Mouse (Mus musculus) lung, postnatal 25 days (tissue): ENCODE measurements around the gene Zfyve28.
A peak's percentile ranks its signal among the peaks of the same experiment; 100 is the strongest.

Experiments used
- DNase-seq: peaks from one replicate; pipeline ENCODE4 v3.0.0; 2022; ENCODE audit warnings: low spot score

Gene Zfyve28

GRCm38 (mm10) chr5:34286516-34286915 is 1.7 kb downstream of the Zfyve28 start:
- DNase-seq, result no peak

GRCm38 (mm10) chr5:34285285-34285684 is 3.0 kb downstream of the Zfyve28 start:
- DNase-seq, result no peak

GRCm38 (mm10) chr5:34284156-34284750 is 4.0 kb downstream of the Zfyve28 start:
- no peak for DNase-seq

DNA sequence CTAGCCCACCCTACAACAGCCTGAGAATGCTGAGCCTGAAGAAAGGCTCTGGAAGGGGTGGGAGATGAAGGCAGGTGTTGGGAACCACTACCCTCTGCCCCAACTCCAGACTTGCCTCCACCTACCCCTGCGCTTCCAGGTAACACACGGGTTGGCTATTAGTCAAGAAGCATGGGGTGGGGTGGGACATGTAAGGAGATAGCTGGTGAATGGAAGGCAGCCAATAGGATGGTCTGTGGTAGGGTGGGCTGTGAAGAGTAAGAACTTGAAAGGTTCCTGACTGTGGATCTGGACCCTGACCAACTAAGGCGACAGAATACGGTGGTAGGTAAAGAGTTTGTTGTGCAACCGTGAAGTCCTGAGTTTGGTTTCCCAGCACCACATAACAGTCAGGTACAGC is 4.9 kb downstream of the Zfyve28 start:
- DNase-seq, result no peak

DNA sequence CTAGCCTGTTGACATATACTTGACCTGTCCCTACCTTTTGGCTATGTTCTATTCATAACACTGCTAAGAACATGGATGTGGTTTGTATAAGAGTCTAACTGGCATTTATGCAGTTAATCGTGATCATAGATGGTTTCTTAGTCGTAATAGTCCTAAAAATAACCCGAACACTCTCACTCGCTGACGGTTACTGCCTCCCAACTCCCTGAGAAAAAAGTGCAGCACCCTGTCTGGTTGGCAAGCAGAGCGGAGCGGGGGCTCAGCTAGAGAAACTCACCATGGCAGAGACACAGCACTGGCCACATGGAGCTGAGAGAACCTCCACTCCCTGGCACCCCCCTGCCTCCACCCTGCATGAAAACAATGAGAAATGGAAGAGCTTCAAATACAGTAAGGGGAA is 7.3 kb downstream of the Zfyve28 start:
- DNase-seq, result no peak

- no peak for DNase-seq
Observed at GRCm38 (mm10) chr5:34279214-34279613, 9.0 kb downstream of the Zfyve28 start.

DNA sequence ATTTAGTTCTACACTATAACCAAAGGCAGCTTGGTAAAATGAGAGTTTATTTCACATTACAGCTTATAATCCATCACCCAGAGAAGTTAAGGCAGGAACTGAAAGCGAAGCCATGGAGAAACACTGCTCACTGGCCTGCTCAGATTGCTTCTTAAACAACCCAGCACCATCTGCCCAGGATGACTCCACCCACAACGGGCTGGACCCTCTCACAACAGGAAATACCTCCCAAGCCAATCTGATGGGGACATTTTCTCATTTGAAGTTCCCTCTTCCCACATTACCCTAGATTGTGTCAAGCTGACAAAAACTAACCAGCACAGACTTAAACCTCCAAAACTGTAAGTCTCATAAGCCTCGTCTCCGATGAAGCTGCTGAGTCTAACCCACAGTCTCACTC is 10.2 kb downstream of the Zfyve28 start:
- DNase-seq, result no peak

- DNase-seq, result no peak
Observed at GRCm38 (mm10) chr5:34276746-34277145, 11.5 kb downstream of the Zfyve28 start.

GRCm38 (mm10) chr5:34276191-34276590 is 12.1 kb downstream of the Zfyve28 start:
- no peak for DNase-seq

DNA sequence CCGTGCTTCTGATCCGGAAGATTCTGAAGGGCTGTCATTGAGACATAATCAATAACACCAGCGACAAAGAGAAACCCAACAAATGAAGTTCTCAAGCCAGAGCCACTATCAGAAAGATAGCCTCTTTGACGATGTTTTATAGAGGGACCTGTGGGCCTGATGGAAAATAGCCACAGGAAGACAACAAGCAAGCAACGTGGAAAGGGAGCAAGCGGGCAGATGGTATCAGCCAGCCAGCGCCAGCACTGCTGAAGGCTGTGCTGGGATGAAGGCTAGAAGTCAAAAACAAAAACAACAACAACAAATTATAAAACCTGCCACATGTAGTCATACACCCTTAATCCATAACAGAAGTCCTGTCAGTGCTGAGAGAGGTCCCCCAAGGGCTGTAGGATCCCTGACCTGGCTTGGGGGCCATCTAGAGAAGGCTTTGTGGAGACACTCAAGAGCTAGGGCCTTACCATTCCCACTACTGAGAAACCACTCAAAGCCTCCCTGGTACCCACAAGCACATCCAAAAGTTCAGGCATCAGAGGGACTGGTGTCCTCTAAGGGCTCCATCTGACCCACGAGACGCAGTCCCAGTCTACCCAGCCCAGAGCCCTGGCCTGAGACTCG is 13.5 kb downstream of the Zfyve28 start:
- no peak for DNase-seq

DNA sequence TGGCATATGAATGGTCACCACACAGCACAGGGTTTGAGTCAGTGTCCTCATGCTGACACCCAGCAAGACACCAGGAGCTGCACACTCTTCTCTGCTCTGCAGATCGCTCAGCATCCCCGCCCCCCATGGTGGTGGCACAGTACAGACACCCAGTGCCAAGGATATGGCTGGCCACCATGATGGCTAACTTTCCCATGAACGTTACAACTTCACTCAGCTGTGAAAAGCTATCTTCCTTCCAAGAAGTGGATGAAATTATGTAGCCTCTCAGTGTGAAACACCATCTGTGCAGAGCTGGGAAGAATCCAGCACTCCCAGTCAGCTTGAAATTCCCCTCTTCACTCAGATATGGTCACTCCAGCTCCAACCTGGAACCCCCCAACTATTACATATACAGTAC is 14.0 kb downstream of the Zfyve28 start:
- no peak for DNase-seq

- no peak for DNase-seq
Observed at GRCm38 (mm10) chr5:34273251-34273681, 15.0 kb downstream of the Zfyve28 start.

- DNase-seq, result peak; percentile 28
Observed at GRCm38 (mm10) chr5:34271743-34272142, 16.5 kb downstream of the Zfyve28 start.

- DNase-seq, result no peak
Observed at GRCm38 (mm10) chr5:34269921-34270465, 18.3 kb downstream of the Zfyve28 start.

DNA sequence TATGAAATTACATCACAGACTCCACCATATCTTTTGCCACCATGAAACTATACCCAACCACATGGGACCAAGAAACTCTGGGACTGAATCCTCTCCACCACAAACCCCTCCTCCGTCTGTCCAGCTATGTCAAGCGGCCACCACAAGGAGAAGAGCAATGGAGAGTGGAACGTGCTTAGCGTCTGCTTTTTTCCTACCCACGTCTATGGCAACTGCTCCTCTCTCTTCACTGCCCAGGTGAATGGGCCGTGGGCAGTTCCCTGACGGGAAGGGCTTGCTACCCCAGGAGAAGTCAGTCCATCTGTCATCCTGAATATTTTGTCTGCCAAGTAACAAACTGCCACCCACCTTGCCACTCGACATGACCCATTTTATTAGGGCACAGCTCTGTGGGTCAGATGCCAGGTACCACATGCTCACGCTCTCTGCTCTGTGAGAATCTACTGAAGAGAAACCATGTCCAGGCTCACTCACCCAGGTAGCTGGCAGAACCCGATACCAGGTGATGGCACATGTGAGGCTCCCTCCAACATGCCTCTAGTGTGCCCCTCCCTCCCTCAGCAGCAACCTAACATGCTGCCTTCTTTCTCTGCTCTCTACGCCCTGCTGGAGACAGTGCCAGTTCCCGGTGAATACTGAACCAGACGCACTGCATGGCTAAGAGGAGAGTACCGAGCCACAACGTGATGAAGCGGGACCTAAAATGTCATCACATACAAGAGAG is 18.9 kb downstream of the Zfyve28 start:
- DNase-seq, result no peak

DNA sequence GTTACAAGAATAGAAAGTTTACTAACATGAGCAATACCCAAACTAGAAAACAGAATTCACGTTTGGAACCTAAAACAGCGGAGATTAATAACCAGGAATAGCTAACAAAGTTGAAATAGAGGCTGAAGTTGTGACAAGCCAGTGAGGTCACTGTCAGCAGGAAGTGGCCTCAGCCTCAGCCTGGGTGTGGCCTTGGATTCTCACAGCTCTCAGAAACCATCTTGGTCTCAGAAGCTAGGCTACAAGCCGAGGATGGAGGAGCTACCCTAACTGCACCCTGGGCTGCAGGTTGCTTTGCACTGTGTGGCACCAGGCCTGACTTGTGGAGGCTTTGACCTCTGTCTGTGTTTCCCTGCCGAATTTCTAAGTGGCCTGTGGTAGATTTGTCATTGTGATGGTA is 22.2 kb downstream of the Zfyve28 start:
- no peak for DNase-seq

- no peak for DNase-seq
Observed at GRCm38 (mm10) chr5:34259172-34259816, 29.0 kb downstream of the Zfyve28 start.

GRCm38 (mm10) chr5:34255189-34255588 is 33.1 kb downstream of the Zfyve28 start:
- no peak for DNase-seq

- DNase-seq, result no peak
Observed at GRCm38 (mm10) chr5:34254309-34254708, 33.9 kb downstream of the Zfyve28 start.

DNA sequence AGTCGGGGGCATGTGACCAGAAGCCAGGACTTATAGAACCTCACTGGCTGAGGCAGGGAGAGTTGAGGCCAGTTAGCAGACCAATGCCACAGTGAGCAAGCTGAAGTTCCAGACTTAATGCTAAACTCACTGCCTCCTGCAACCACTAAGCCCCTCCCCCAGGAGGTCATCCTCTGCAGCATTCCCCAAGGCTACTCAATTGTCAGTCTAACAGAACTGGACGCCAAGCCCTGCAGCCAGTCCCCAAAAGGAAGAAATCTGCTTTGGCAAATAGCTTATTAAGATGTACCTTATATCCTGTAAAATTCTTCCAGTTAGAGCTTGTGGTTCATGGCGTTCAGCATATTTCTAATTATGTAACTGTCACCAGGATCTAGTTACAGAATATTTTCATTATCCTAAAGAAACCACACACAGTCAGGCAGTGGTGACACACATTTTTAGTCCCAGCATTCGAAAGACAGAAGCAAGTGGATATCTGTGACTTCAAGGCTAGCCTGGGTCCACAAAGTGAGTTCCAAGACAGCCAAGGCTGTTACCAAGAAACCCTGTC is 35.2 kb downstream of the Zfyve28 start:
- no peak for DNase-seq

- no peak for DNase-seq
Observed at GRCm38 (mm10) chr5:34252307-34252966, 35.8 kb downstream of the Zfyve28 start.

GRCm38 (mm10) chr5:34251794-34252193 is 36.5 kb downstream of the Zfyve28 start:
- DNase-seq, result no peak
